Mouse (Mus musculus) MEL (cell line): Measurements from ENCODE around the gene Psma5. TPM values are rescaled to one million over a fixed set of nuclear protein-coding genes. Genes with fewer than 3 reads are reported as not detected.

Experiments used
- DNase-seq: peaks from one replicate; pipeline ENCODE4 v3.0.0; 2011; ENCODE audit warnings: low read depth, low spot score
- H3K27ac ChIP-seq: 2 replicates; pipeline ENCODE4 v1.5.1; 2012; ENCODE audit warnings: low read depth, mild to moderate bottlenecking, control low read depth, low read length, moderate library complexity; ENCODE audit not compliant: control insufficient read depth
- H3K27me3 ChIP-seq, 2 experiments: fragments of 150-350 bp in 1 of 2; sonication (generic) in 1 of 2; 2 replicates each; pipeline ENCODE4 v1.6.1; 2012; ENCODE audit warnings: low read length in 2 of 2, mild to moderate bottlenecking in 2 of 2, improper control_type of control experiment in 1 of 2, moderate library complexity in 1 of 2; ENCODE audit not compliant: insufficient read depth in 2 of 2, control insufficient read depth in 1 of 2
- H3K36me3 ChIP-seq, 2 experiments: 2 replicates each; pipeline ENCODE4 v1.6.1; 2012 to 2014; ENCODE audit warnings: low read length in 2 of 2, improper control_type of control experiment in 1 of 2, inconsistent platforms in 1 of 2, mild to moderate bottlenecking in 1 of 2; ENCODE audit not compliant: insufficient read depth in 2 of 2, control insufficient read depth in 1 of 2
- H3K4me1 ChIP-seq, 2 experiments: fragments of 150-350 bp in 1 of 2; sonication (generic) in 1 of 2; 2 replicates each; pipeline ENCODE4 v1.6.1; 2012; ENCODE audit warnings: low read length in 2 of 2, improper control_type of control experiment in 1 of 2, mild to moderate bottlenecking in 1 of 2; ENCODE audit not compliant: insufficient read depth in 2 of 2, control insufficient read depth in 1 of 2
- H3K4me3 ChIP-seq, 2 experiments: fragments of 150-350 bp in 1 of 2; sonication (generic) in 1 of 2; 2 replicates each; pipeline ENCODE4 v1.5.1; 2012; ENCODE audit warnings: low read depth in 2 of 2, low read length in 2 of 2, mild to moderate bottlenecking in 2 of 2, moderate library complexity in 2 of 2, control low read depth in 1 of 2, improper control_type of control experiment in 1 of 2; ENCODE audit not compliant: control insufficient read depth in 1 of 2, insufficient read depth in 1 of 2
- H3K79me2 ChIP-seq: 2 replicates; pipeline ENCODE4 v1.6.1; 2012; ENCODE audit warnings: mild to moderate bottlenecking, low read length, moderate library complexity; ENCODE audit not compliant: control insufficient read depth, poor library complexity, insufficient read depth
- H3K9ac ChIP-seq: 2 replicates; pipeline ENCODE4 v1.6.1; 2012; ENCODE audit warnings: low read depth, mild to moderate bottlenecking, control low read depth, low read length, moderate library complexity; ENCODE audit not compliant: control insufficient read depth, poor library complexity, severe bottlenecking
- H3K9me3 ChIP-seq: fragments of 150-350 bp; sonication (generic); replicated peaks from 2 replicates; pipeline ENCODE4 v1.6.1; 2012; ENCODE audit warnings: mild to moderate bottlenecking, low read length, improper control_type of control experiment, moderate library complexity; ENCODE audit not compliant: insufficient read depth
- BHLHE40 ChIP-seq: IDR thresholded peaks from 2 replicates; pipeline ENCODE4 v1.6.1; 2012; ENCODE audit warnings: low read depth, mild to moderate bottlenecking, inconsistent platforms, low read length, improper control_type of control experiment, borderline replicate concordance
- CHD2 ChIP-seq: IDR thresholded peaks from 2 replicates; pipeline ENCODE4 v1.6.1; 2011; ENCODE audit warnings: low read length, improper control_type of control experiment
- ELF1 ChIP-seq: IDR thresholded peaks from 2 replicates; pipeline ENCODE4 v1.6.1; 2014; ENCODE audit warnings: low read depth, mild to moderate bottlenecking, inconsistent platforms, low read length, improper control_type of control experiment, moderate library complexity
- EP300 ChIP-seq, 2 experiments: IDR thresholded peaks; 2 replicates each; pipeline ENCODE4 v1.6.1; 2011; ENCODE audit warnings: improper control_type of control experiment in 2 of 2, low read length in 2 of 2, low read depth in 1 of 2, mild to moderate bottlenecking in 1 of 2
- ETS1 ChIP-seq: IDR thresholded peaks from 2 replicates; pipeline ENCODE4 v1.6.1; 2012; ENCODE audit warnings: low read depth, mild to moderate bottlenecking, inconsistent platforms, low read length, improper control_type of control experiment, moderate library complexity
- GABPA ChIP-seq: IDR thresholded peaks from 2 replicates; pipeline ENCODE4 v1.6.1; 2012; ENCODE audit warnings: low read depth, mild to moderate bottlenecking, inconsistent platforms, low read length, improper control_type of control experiment, moderate library complexity
- JUND ChIP-seq: IDR thresholded peaks from 2 replicates; pipeline ENCODE4 v1.6.1; 2011; ENCODE audit warnings: low read depth, mild to moderate bottlenecking, improper control_type of control experiment, low read length
- KAT2A ChIP-seq: conservative IDR thresholded peaks from 2 replicates; pipeline ENCODE4 v1.6.1; 2012; ENCODE audit warnings: low read depth, low read length, improper control_type of control experiment, inconsistent platforms
- MAFK ChIP-seq: IDR thresholded peaks from 2 replicates; pipeline ENCODE4 v1.6.1; 2011; ENCODE audit warnings: low read depth, mild to moderate bottlenecking, low read length, improper control_type of control experiment, borderline replicate concordance
- MAZ ChIP-seq: IDR thresholded peaks from 2 replicates; pipeline ENCODE4 v1.6.1; 2012; ENCODE audit warnings: low read depth, mild to moderate bottlenecking, inconsistent platforms, low read length, improper control_type of control experiment
- MEF2A ChIP-seq: IDR thresholded peaks from 2 replicates; pipeline ENCODE4 v1.6.1; 2014; ENCODE audit warnings: low read depth, mild to moderate bottlenecking, inconsistent platforms, low read length, improper control_type of control experiment; ENCODE audit not compliant: poor library complexity, insufficient replicate concordance, severe bottlenecking; ENCODE audit errors: extremely low read depth
- MXI1 ChIP-seq: IDR thresholded peaks from 2 replicates; pipeline ENCODE4 v1.6.1; 2011; ENCODE audit warnings: mild to moderate bottlenecking, low read depth, low read length, improper control_type of control experiment
- MYC ChIP-seq: IDR thresholded peaks from 2 replicates; pipeline ENCODE4 v1.6.1; 2011; ENCODE audit warnings: low read depth, mild to moderate bottlenecking, low read length, improper control_type of control experiment, moderate library complexity
- NELFE ChIP-seq: IDR thresholded peaks from 2 replicates; pipeline ENCODE4 v1.6.1; 2011; ENCODE audit warnings: low read depth, low read length, improper control_type of control experiment
- POLR2A ChIP-seq, 2 experiments: IDR thresholded peaks; 2 replicates each; pipeline ENCODE4 v1.6.1; 2011 to 2012; ENCODE audit warnings: low read length in 2 of 2, mild to moderate bottlenecking in 2 of 2, control low read depth in 1 of 2, improper control_type of control experiment in 1 of 2, low read depth in 1 of 2, moderate library complexity in 1 of 2; ENCODE audit not compliant: control insufficient read depth in 1 of 2, insufficient read depth in 1 of 2, poor library complexity in 1 of 2
- POLR2AphosphoS2 ChIP-seq: IDR thresholded peaks from 2 replicates; pipeline ENCODE4 v1.6.1; 2011; ENCODE audit warnings: low read length, improper control_type of control experiment
- POLR2AphosphoS5 ChIP-seq: IDR thresholded peaks from 2 replicates; pipeline ENCODE4 v1.6.1; 2012; ENCODE audit warnings: low read depth, borderline replicate concordance, mild to moderate bottlenecking, inconsistent platforms, low read length, moderate library complexity, mixed read lengths
- RAD21 ChIP-seq: IDR thresholded peaks from 2 replicates; pipeline ENCODE4 v1.6.1; 2011; ENCODE audit warnings: mild to moderate bottlenecking, low read depth, low read length, improper control_type of control experiment
- SIN3A ChIP-seq: IDR thresholded peaks from 2 replicates; pipeline ENCODE4 v1.6.1; 2012; ENCODE audit warnings: low read length, improper control_type of control experiment, inconsistent platforms
- TAL1 ChIP-seq: IDR thresholded peaks from 2 replicates; pipeline ENCODE4 v1.6.1; 2012; ENCODE audit warnings: mild to moderate bottlenecking, inconsistent platforms, low read length, moderate library complexity, mixed read lengths
- TBP ChIP-seq: IDR thresholded peaks from 2 replicates; pipeline ENCODE4 v1.8.0; 2011; ENCODE audit warnings: low read depth, low read length, improper control_type of control experiment
- TCF12 ChIP-seq: IDR thresholded peaks from 2 replicates; pipeline ENCODE4 v1.6.1; 2014; ENCODE audit warnings: low read depth, mild to moderate bottlenecking, inconsistent platforms, low read length, improper control_type of control experiment, moderate library complexity
- UBTF ChIP-seq: IDR thresholded peaks from 2 replicates; pipeline ENCODE4 v1.6.1; 2012; ENCODE audit warnings: low read depth, mild to moderate bottlenecking, inconsistent platforms, low read length, improper control_type of control experiment, moderate library complexity, borderline replicate concordance; ENCODE audit not compliant: insufficient read depth
- ZC3H11A ChIP-seq: IDR thresholded peaks from 2 replicates; pipeline ENCODE4 v1.6.1; 2012; ENCODE audit warnings: low read depth, mild to moderate bottlenecking, inconsistent platforms, low read length, improper control_type of control experiment
- ZMIZ1 ChIP-seq: IDR thresholded peaks from 2 replicates; pipeline ENCODE4 v1.6.1; 2012; ENCODE audit warnings: low read depth, mild to moderate bottlenecking, inconsistent platforms, low read length, improper control_type of control experiment, moderate library complexity
- ZNF384 ChIP-seq: IDR thresholded peaks from 2 replicates; pipeline ENCODE4 v1.6.1; 2012; ENCODE audit warnings: low read depth, mild to moderate bottlenecking, inconsistent platforms, low read length, improper control_type of control experiment
- polyA plus RNA-seq, 2 experiments: library from polyadenylated mRNA; stranded (reverse) in 1 of 2; unstranded in 1 of 2; fragments of >175 nt in 1 of 2; fragments of >200 nt in 1 of 2; gene quantifications; 2 replicates each; pipeline versions ENCODE4 v1.2.1 to v1.2.4; 2012; ENCODE audit warnings: low replicate concordance in 2 of 2, low read depth in 1 of 2; ENCODE audit not compliant: insufficient read length in 2 of 2, insufficient read depth in 1 of 2, missing spikeins in 1 of 2
- total RNA-seq: library from RNA; depleted of rRNA; stranded (reverse); fragments of 300-350 nt; gene quantifications from 2 replicates; pipeline ENCODE4 v1.2.3, GENCODE M21; 2012

Gene Psma5
- total and polyA plus RNA-seq, 3 experiments = 353 to 429 TPM; not detected in 1

- H3K4me3 ChIP-seq = peak overlapping the region; percentile 55
These were observed 39.7 kb downstream of the Psma5 start for GRCm38 (mm10) chr3:108296220-108297049.

GRCm38 (mm10) chr3:108297050-108297419, 40.3 kb downstream of the Psma5 start:
- Histone ChIP-seq H3K27ac (peak overlapping the region; percentile 92; the same call in 1 of the 2 replicates), H3K36me3 (peaks cover 0 to 20% of the 10 kb centered on the region in 2 experiments; a peak in 2 of 4 replicates), H3K9me3 (no peaks in the 10 kb centered on the region), H3K79me2 (peaks cover 4% of the 10 kb centered on the region), H3K4me1 (peaks cover 13 to 18% of the 10 kb centered on the region in 2 experiments), H3K27me3 (no peaks in the 10 kb centered on the region), H3K4me3 (no peak overlapping the region), H3K9ac (no peak overlapping the region; the same call in 1 of the 2 replicates)
- no peak for DNase-seq
- TF ChIP-seq UBTF = no peak
- TF ChIP-seq POLR2AphosphoS2 = no peak
- no peak for TF ChIP-seq POLR2AphosphoS5
- TF ChIP-seq POLR2A (IDR thresholded peaks at IDR 0.05; ENCODE audit: control insufficient read depth in 1 of 2, insufficient read depth in 1 of 2, low read depth in 1 of 2, low read length in 2 of 2, poor library complexity in 1 of 2) = no peak
- no peak for TF ChIP-seq ZC3H11A
- no peak for TF ChIP-seq RAD21
- no peak for TF ChIP-seq JUND
- TF ChIP-seq MAZ = no peak
- no peak for TF ChIP-seq MEF2A
- TF ChIP-seq NELFE = no peak
- TF ChIP-seq ELF1 = no peak
- no peak for TF ChIP-seq BHLHE40
- no peak for TF ChIP-seq ZMIZ1
- no peak for TF ChIP-seq EP300 (IDR thresholded peaks at IDR 0.05; ENCODE audit: low read depth in 1 of 2, low read length in 2 of 2)
- no peak for TF ChIP-seq ZNF384
- TF ChIP-seq SIN3A = no peak
- no peak for TF ChIP-seq ETS1
- TF ChIP-seq KAT2A = no peak
- TF ChIP-seq TAL1 = no peak

More at GRCm38 (mm10) chr3:108296220-108297049, 39.7 kb downstream of the Psma5 start:
- peak; percentile 85 for DNase-seq
- Histone ChIP-seq H3K9me3 (no peaks in the 10 kb centered on the region), H3K36me3 (peaks cover 0 to 20% of the 10 kb centered on the region in 2 experiments; a peak in 2 of 4 replicates), H3K79me2 (peaks cover 4% of the 10 kb centered on the region), H3K4me1 (peaks cover 13 to 18% of the 10 kb centered on the region in 2 experiments), H3K27me3 (no peaks in the 10 kb centered on the region), H3K27ac (peak overlapping the region; percentile 92), H3K9ac (peak overlapping the region; percentile 64)
- TF ChIP-seq MYC (peak; percentile 72; the same call in 1 of the 2 replicates), ELF1 (no peak), ETS1 (peak; percentile 65), MAFK (peak; percentile 81; the same call in 1 of the 2 replicates), ZNF384 (peak; percentile 35; the same call in 1 of the 2 replicates), BHLHE40 (no peak; the same call in 1 of the 2 replicates), ZMIZ1 (no peak), TCF12 (0 out of 2 replicates have a peak, but pooled peaks have one; percentile 16), TAL1 (no peak), GABPA (peak; percentile 77), CHD2 (peak; percentile 68), TBP (peak; percentile 21; the same call in 1 of the 2 replicates), MXI1 (peak; percentile 85)
